Mouse (Mus musculus) Patski (cell line): ENCODE measurements around the gene Tiam1. TPM values are rescaled to one million over a fixed set of nuclear protein-coding genes. Genes with fewer than 3 reads are reported as not detected.

ENCODE experiments used
- ATAC-seq: fragments of 100-300 bp; one replicate; pipeline ENCODE4 v1.8.0; 2021
- CTCF ChIA-PET: fragments of 350-600 bp; sonication (Branson Sonifier 250); formaldehyde crosslinking; loops from one replicate; lab custom pipeline; 2022; ENCODE audit warnings: inconsistent platforms; lab: Charles Lee
- POLR2A ChIA-PET: fragments of 350-600 bp; sonication (Branson Sonifier 250); formaldehyde crosslinking; loops from one replicate; lab custom pipeline; 2022; ENCODE audit warnings: antibody characterized with exemption, inconsistent platforms; lab: Charles Lee
- DNase-seq: peaks from one replicate; pipeline ENCODE4 v3.0.0-alpha.2; 2011; ENCODE audit warnings: low read depth, low spot score
- H3K27me3 ChIP-seq: fragments of 371-371 bp; one replicate; pipeline ENCODE4 v1.5.1; 2021
- CTCF ChIP-seq: fragments of 100-300 bp; IDR thresholded peaks from one replicate; pipeline ENCODE4 v1.5.1; 2021
- in situ Hi-C: fragments of 300-500 bp; cut with MboI; formaldehyde crosslinking; loops from 3 replicates; pipeline ENCODE4 v1.11.1; 2018; ENCODE audit warnings: low pct_unique_long_range_greater_than_20kb, mixed read lengths
- polyA plus RNA-seq: library from polyadenylated mRNA; unstranded; gene quantifications from one replicate; pipeline ENCODE4 v1.2.3, GENCODE M21; 2021

Gene Tiam1
- polyA plus RNA-seq, 1 experiment from 2014 or later: 10.8 TPM

- POLR2A ChIA-PET: interaction anchor here (0.5 kb wide), 1 partner anchor 219 kb away, joined by 4 read pairs; no protein-coding TSS in a partner anchor
- CTCF ChIA-PET: interaction anchor here (1.2 to 1.7 kb wide), 4 partner anchors 13 to 275 kb away, joined by 3 to 4 read pairs (median 4); no protein-coding TSS in a partner anchor
- no peak for DNase-seq
Measured at GRCm38 (mm10) chr16:90119969-90120368, 23.6 kb downstream of the Tiam1 start.

GRCm38 (mm10) chr16:90116637-90117182, 26.9 kb downstream of the Tiam1 start:
- ATAC-seq (no peak), DNase-seq (no peak)
- POLR2A ChIA-PET: no interaction called here
- TF ChIP-seq CTCF: no peak
- in situ Hi-C loops: no loop called here
- no peaks in the 10 kb centered on the region for H3K27me3 ChIP-seq
- CTCF ChIA-PET: no interaction called here

More at GRCm38 (mm10) chr16:90119969-90120368, 23.6 kb downstream of the Tiam1 start:
- no peaks in the 10 kb centered on the region for H3K27me3 ChIP-seq
- in situ Hi-C loops: no loop called here
- no peak for ATAC-seq
- no peak for TF ChIP-seq CTCF

- in situ Hi-C loops: no loop called here
- no peaks in the 10 kb centered on the region for H3K27me3 ChIP-seq
- ChIA-PET CTCF (no interaction called here), POLR2A (no interaction called here)
- TF ChIP-seq CTCF: no peak
- ATAC-seq (no peak), DNase-seq (no peak)
Measured at GRCm38 (mm10) chr16:90112577-90113155, 30.9 kb downstream of the Tiam1 start.

DNA sequence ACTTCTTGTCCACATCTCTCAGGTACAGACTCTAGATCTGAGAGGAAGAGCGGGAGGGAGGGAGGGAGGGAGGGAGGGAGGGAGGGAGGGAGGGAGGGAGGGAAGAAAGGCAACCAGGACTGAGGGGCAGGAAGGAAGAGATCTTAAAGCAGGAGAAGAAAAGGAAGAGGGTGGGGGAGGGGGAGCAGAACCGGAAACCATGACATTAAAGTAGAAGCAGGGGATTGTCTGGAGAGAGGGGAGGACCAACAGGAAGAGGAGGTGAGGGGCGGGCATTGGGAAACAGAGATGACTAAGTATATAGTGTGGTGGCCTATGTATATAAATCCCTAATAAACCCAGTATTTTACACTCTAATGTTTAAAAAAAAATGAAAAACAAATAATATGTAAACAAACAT, 34.1 kb downstream of the Tiam1 start:
- H3K27me3 ChIP-seq: no peaks in the 10 kb centered on the region
- CTCF ChIA-PET: no interaction called here
- POLR2A ChIA-PET: no interaction called here
- no peak for ATAC-seq
- no peak for TF ChIP-seq CTCF
- in situ Hi-C loops: no loop called here
- DNase-seq: no peak

DNA sequence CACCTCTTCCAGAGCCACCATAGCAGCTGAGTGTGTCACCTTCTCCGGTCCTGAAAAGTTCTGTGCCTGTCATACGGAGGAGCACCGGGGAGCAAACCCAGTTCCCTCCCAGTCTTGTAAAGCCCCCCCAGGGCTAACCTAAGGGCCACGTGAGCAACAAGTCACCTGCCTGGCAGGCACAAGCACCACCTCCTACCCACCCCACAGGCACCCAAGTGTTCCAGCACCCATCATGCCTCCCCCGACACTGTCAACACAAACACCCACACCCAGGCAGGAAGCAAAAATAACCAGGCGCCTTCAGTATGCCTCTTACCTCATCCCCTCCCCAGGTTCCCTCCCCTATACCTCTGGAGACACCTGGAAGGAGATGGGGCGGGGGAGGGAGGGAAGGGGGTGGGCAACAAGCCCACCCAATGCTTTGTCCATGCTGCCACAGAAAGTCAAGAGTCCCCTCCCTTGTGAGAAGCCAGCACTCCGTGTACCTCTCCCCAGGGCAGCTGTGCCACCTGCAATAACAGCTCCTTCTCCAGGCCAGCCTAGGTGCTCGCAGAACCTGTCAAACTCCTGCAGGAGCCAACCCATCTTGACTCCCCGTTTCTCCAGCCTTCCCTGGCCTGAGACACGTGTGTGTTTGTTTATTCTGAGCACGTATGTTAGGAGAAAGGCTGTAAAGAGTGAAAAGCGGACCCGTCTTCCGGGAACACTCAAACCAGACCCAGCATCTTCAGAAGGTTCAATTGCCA, 38.7 kb downstream of the Tiam1 start:
- no peak for ATAC-seq
- no peak for DNase-seq
- CTCF ChIA-PET: no interaction called here

DNA sequence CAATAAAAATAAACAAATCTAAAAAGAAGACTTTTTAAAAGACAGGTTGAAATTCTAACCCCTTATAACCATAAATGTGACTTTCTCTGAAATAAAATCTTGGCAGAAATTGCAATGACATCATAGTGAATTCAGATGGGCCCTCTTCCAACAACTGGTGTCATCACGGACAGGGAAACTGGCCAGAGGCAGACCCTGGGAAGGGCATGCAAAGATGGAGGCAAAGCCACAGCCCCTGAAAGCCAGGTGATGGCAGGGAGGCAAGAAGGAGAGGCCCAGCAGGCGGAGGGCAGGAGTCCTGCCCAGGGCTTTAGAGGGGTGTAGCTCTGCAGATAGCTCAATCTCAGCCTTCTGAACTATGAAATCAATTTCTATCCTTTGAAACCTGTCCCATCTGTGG, 39.8 kb downstream of the Tiam1 start:
- in situ Hi-C loops: no loop called here
- ChIA-PET POLR2A (no interaction called here), CTCF (no interaction called here)
- DNase-seq (no peak), ATAC-seq (no peak)
- no peaks in the 10 kb centered on the region for H3K27me3 ChIP-seq
- no peak for TF ChIP-seq CTCF

More for the DNA sequence above, 38.7 kb downstream of the Tiam1 start:
- in situ Hi-C loops: no loop called here
- TF ChIP-seq CTCF: no peak
- POLR2A ChIA-PET: interaction anchor here (0.6 kb wide), 1 partner anchor 123 kb away, joined by 3 read pairs; no protein-coding TSS in a partner anchor
- H3K27me3 ChIP-seq: no peaks in the 10 kb centered on the region

DNA sequence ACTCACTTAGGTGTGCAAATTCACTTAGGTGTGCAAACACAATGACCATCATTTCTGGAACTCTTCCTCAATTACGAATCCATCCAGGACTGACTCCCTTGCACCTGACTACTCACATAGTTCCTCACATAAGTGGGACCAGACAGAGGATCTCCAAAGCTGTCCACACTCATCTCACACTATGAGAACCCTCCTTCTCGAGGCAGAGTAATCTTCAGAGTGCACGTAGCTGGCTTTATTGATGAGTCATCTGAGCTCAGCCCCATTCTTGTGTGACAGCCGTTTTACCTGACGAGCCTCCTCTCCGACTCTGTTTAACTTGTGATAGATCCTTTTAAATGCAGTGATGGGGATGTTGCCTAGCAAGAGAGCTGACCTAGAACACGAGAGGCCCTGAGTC, 41.0 kb downstream of the Tiam1 start:
- in situ Hi-C loops: no loop called here
- no peak for ATAC-seq
- TF ChIP-seq CTCF: no peak
- H3K27me3 ChIP-seq: no peaks in the 10 kb centered on the region
- no peak for DNase-seq
- ChIA-PET POLR2A (no interaction called here), CTCF (no interaction called here)

DNA sequence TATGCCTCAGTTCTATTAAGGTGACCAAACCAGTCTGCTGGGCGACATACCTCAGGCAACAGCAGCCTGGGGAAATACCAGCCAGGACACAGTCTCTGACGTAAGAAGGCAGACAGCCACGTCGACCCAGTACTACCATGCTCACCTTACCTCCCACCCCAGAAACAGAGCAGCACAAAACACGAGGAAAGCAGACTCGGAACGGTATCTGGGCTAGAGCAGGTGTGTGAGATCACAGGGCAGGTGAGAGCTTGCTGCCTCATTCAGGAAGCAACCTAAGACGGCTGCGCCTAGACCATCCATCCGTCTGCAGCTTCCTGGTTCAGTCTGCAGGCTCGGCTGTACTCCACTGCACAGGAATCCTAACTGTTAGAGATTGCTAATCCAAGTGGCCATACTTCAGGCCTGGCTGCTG, 45.4 kb downstream of the Tiam1 start:
- H3K27me3 ChIP-seq: no peaks in the 10 kb centered on the region
- TF ChIP-seq CTCF: no peak
- ATAC-seq (peak; percentile 49), DNase-seq (no peak)
- in situ Hi-C loops: no loop called here
- ChIA-PET POLR2A (interaction anchor here (1.1 kb wide), 1 partner anchor 19 kb away, joined by 3 read pairs; no protein-coding TSS in a partner anchor), CTCF (interaction anchor here (1.0 to 1.5 kb wide), 2 partner anchors 19 to 70 kb away, joined by 3 to 6 read pairs; no protein-coding TSS in a partner anchor)

DNA sequence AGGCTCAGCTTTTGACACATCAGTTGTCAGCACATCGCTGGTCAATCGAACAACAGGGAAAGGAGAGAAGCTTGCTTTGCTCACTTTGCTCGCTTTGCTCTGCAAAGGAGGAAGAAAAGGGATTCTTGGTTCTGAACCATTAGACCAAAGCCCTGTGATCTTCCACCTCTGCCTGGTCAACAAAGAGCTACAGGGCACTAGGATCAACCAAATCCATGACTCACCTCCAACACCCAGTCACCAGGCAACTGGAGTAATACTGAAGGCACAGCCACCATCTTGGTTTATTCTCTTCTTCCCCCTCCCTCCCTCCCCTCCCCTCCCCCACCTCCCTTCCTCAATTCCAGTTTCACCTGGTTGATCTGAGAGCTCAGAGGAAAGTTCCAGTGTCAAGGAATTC, 45.8 kb downstream of the Tiam1 start:
- ATAC-seq (peak; percentile 61), DNase-seq (no peak)
- no peak for TF ChIP-seq CTCF
- CTCF ChIA-PET: interaction anchor here (1.0 to 1.5 kb wide), 2 partner anchors 19 to 70 kb away, joined by 3 to 6 read pairs; no protein-coding TSS in a partner anchor
- no peaks in the 10 kb centered on the region for H3K27me3 ChIP-seq
- POLR2A ChIA-PET: interaction anchor here (1.1 kb wide), 1 partner anchor 18 kb away, joined by 3 read pairs; no protein-coding TSS in a partner anchor
- in situ Hi-C loops: no loop called here

GRCm38 (mm10) chr16:90096011-90096410, 47.6 kb downstream of the Tiam1 start:
- H3K27me3 ChIP-seq: no peaks in the 10 kb centered on the region
- POLR2A ChIA-PET: no interaction called here
- DNase-seq (no peak), ATAC-seq (no peak)
- no peak for TF ChIP-seq CTCF
- CTCF ChIA-PET: interaction anchor here (0.9 kb wide), 1 partner anchor 17 kb away, joined by 3 read pairs; no protein-coding TSS in a partner anchor
- in situ Hi-C loops: no loop called here
